Mouse (Mus musculus) erythroblast, embryonic 14.5 days (primary cell): ENCODE measurements around the gene Nuak2. TPM values are rescaled to one million over a fixed set of nuclear protein-coding genes. Genes with fewer than 3 reads are reported as not detected.

ENCODE experiments used
- H3K27me3 ChIP-seq: 2 replicates; pipeline ENCODE4 v1.6.1; 2012; ENCODE audit warnings: inconsistent platforms; ENCODE audit not compliant: control insufficient read depth
- H3K36me3 ChIP-seq: 2 replicates; pipeline ENCODE4 v1.6.1; 2012; ENCODE audit warnings: mild to moderate bottlenecking, inconsistent platforms; ENCODE audit not compliant: control insufficient read depth
- H3K4me1 ChIP-seq: 2 replicates; pipeline ENCODE4 v1.6.1; 2012; ENCODE audit warnings: inconsistent platforms; ENCODE audit not compliant: control insufficient read depth
- H3K4me3 ChIP-seq: replicated peaks from 2 replicates; pipeline ENCODE3; 2012; ENCODE audit warnings: moderate library complexity, mild to moderate bottlenecking, inconsistent platforms
- H3K9me3 ChIP-seq: 2 replicates; pipeline ENCODE4 v1.6.1; 2012; ENCODE audit warnings: low read length, inconsistent platforms, mixed read lengths; ENCODE audit not compliant: control insufficient read depth
- GATA1 ChIP-seq: IDR thresholded peaks from 2 replicates; pipeline ENCODE4 v1.6.1; 2012; ENCODE audit warnings: low read length, inconsistent platforms, mixed read lengths
- TAL1 ChIP-seq: IDR thresholded peaks from 3 replicates; pipeline ENCODE4 v1.6.1; 2012; ENCODE audit warnings: low read length, inconsistent platforms, mixed read lengths
- polyA plus RNA-seq: library from polyadenylated mRNA; stranded (reverse); fragments of >175 nt; gene quantifications from 2 replicates; pipeline ENCODE4 v1.2.3, GENCODE M21; 2012

Gene Nuak2
- polyA plus RNA-seq, 1 experiment = not detected

GRCm38 (mm10) chr1:132374873-132375244 is 58.9 kb downstream of the Nuak2 start:
- Histone ChIP-seq H3K4me3 (peak overlapping the region; percentile 60), H3K9me3 (no peaks in the 10 kb centered on the region), H3K36me3 (peaks cover 100% of the 10 kb centered on the region), H3K27me3 (no peaks in the 10 kb centered on the region), H3K4me1 (peaks cover 99% of the 10 kb centered on the region)
- TF ChIP-seq GATA1 = no peak
- no peak for TF ChIP-seq TAL1

GRCm38 (mm10) chr1:132375256-132375655 is 59.3 kb downstream of the Nuak2 start:
- H3K4me3 ChIP-seq = peak overlapping the region; percentile 60
- peaks cover 99% of the 10 kb centered on the region for H3K4me1 ChIP-seq

GRCm38 (mm10) chr1:132376211-132377054 is 60.5 kb downstream of the Nuak2 start:
- Histone ChIP-seq H3K27me3 (no peaks in the 10 kb centered on the region), H3K36me3 (peaks cover 100% of the 10 kb centered on the region), H3K4me3 (peak overlapping the region; percentile 60)

More at GRCm38 (mm10) chr1:132375256-132375655, 59.3 kb downstream of the Nuak2 start:
- Histone ChIP-seq H3K36me3 (peaks cover 100% of the 10 kb centered on the region), H3K9me3 (no peaks in the 10 kb centered on the region), H3K27me3 (no peaks in the 10 kb centered on the region)
- TF ChIP-seq TAL1 (no peak), GATA1 (no peak)

GRCm38 (mm10) chr1:132377055-132377365 is 61.1 kb downstream of the Nuak2 start:
- TF ChIP-seq GATA1 = no peak
- no peak for TF ChIP-seq TAL1
- no peaks in the 10 kb centered on the region for H3K27me3 ChIP-seq
- no peaks in the 10 kb centered on the region for H3K9me3 ChIP-seq
- peak overlapping the region; percentile 60 for H3K4me3 ChIP-seq
- H3K36me3 ChIP-seq = peaks cover 100% of the 10 kb centered on the region
- peaks cover 100% of the 10 kb centered on the region for H3K4me1 ChIP-seq

More at GRCm38 (mm10) chr1:132376211-132377054, 60.5 kb downstream of the Nuak2 start:
- Histone ChIP-seq H3K4me1 (peaks cover 100% of the 10 kb centered on the region), H3K9me3 (no peaks in the 10 kb centered on the region)
- TF ChIP-seq TAL1 = no peak
- no peak for TF ChIP-seq GATA1

GRCm38 (mm10) chr1:132377811-132378210 is 61.9 kb downstream of the Nuak2 start:
- Histone ChIP-seq H3K4me3 (peak overlapping the region; percentile 38), H3K36me3 (peaks cover 99% of the 10 kb centered on the region), H3K27me3 (no peaks in the 10 kb centered on the region), H3K4me1 (peaks cover 100% of the 10 kb centered on the region), H3K9me3 (no peaks in the 10 kb centered on the region)
- TF ChIP-seq TAL1 (no peak), GATA1 (no peak)

GRCm38 (mm10) chr1:132380550-132381100 is 64.7 kb downstream of the Nuak2 start:
- peak overlapping the region; percentile 43 for H3K4me3 ChIP-seq
- TF ChIP-seq GATA1 (no peak), TAL1 (no peak)
- H3K27me3 ChIP-seq = no peaks in the 10 kb centered on the region
- peaks cover 99% of the 10 kb centered on the region for H3K36me3 ChIP-seq
- no peaks in the 10 kb centered on the region for H3K9me3 ChIP-seq
- H3K4me1 ChIP-seq = peaks cover 100% of the 10 kb centered on the region

GRCm38 (mm10) chr1:132381929-132382328 is 66.0 kb downstream of the Nuak2 start:
- peaks cover 100% of the 10 kb centered on the region for H3K4me1 ChIP-seq
- H3K27me3 ChIP-seq = no peaks in the 10 kb centered on the region
- H3K36me3 ChIP-seq = peaks cover 99% of the 10 kb centered on the region
- TF ChIP-seq TAL1 (no peak), GATA1 (peak; percentile 68)
- H3K4me3 ChIP-seq = peak overlapping the region; percentile 62
- no peaks in the 10 kb centered on the region for H3K9me3 ChIP-seq

Other genes with a start within 250 kb of the Nuak2 start
- not detected in 2 replicates for gene Mfsd4a, start 248.1 kb upstream of the Nuak2 start, polyA plus RNA-seq
- gene Cdk18, start 176.4 kb upstream of the Nuak2 start, polyA plus RNA-seq = not detected in 2 replicates
- gene Lemd1, start 124.7 kb upstream of the Nuak2 start, polyA plus RNA-seq = not detected in 2 replicates
- gene AC124108.1, start 124.7 kb upstream of the Nuak2 start, polyA plus RNA-seq = 0.01 TPM in 1 of 2 replicates, not detected in the other
- not detected in 2 replicates for gene Gm10188, start 86.4 kb upstream of the Nuak2 start, polyA plus RNA-seq
- not detected in 2 replicates for gene Klhdc8a, start 17.5 kb upstream of the Nuak2 start, polyA plus RNA-seq
- gene Tmcc2, start 75.2 kb downstream of the Nuak2 start, polyA plus RNA-seq = 409 and 495 TPM in 2 replicates
- gene Dstyk, start 101.4 kb downstream of the Nuak2 start, polyA plus RNA-seq = 0.07 and 0.09 TPM in 2 replicates
- 0.19 and 0.37 TPM in 2 replicates for gene Rbbp5, start 161.2 kb downstream of the Nuak2 start, polyA plus RNA-seq
- gene Tmem81, start 190.1 kb downstream of the Nuak2 start, polyA plus RNA-seq = 0.04 TPM in 2 replicates
- gene Cntn2, start 227.1 kb downstream of the Nuak2 start, polyA plus RNA-seq = 0.01 TPM in 1 of 2 replicates, not detected in the other